Comparison of ENCODE assay signal across 15 mouse cellular contexts in the genomic region with DNA sequence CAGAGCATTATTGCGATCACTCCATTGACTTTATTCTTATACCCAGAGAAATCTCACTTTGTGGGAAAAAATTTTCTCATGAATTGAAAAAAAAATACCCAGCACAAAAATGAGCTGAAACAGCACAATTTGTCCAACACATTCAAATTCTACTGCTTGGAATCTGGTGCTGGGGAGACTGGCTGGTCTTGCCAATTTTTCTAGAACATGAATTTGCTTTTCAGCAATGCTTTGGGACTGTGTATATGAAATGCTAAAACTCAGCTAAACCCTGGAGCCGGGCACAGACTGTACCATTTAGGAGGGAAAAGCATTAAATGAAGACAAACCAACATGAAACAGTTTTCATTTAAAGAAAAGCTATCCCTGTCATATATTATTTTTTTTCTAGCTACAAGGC.
"Had no signal": no experiment of that assay in that cellular context is flagged by ENCODE, and none has a peak within 500 bp of the region (broad histone marks: within the 10 kb centered on the region; RNA-seq: fewer than 3 reads in every experiment).

No protein-coding gene starts in this region.

- H3K9me3 ChIP-seq: liver, embryonic 15.5 days; midbrain, embryonic 15.5 days; neural tube, embryonic 12.5 days; stomach, embryonic 15.5 days had no signal

- ATAC-seq: lung, postnatal 0 days; midbrain, embryonic 15.5 days had no signal

- DNase-seq: kidney, adult 11 months; kidney, adult 9 months; kidney, postnatal 36 days; left cerebral cortex, postnatal 4 days; lung, adult 2 months; lung, postnatal 36 days; thymus, adult 18-20 months; thymus, postnatal 14 days had no signal

- H3K4me1 ChIP-seq: liver, embryonic 15.5 days; midbrain, embryonic 15.5 days; stomach, embryonic 15.5 days had no signal

- H3K4me2 ChIP-seq: liver, embryonic 11.5 days; liver, embryonic 15.5 days; midbrain, embryonic 15.5 days; neural tube, embryonic 12.5 days; stomach, embryonic 15.5 days had no signal

- H3K27me3 ChIP-seq: liver, embryonic 15.5 days; midbrain, embryonic 15.5 days; neural tube, embryonic 12.5 days; stomach, embryonic 15.5 days had no signal

- H3K4me3 ChIP-seq: liver, embryonic 15.5 days; midbrain, embryonic 15.5 days; neural tube, embryonic 12.5 days; stomach, embryonic 15.5 days had no signal

- H3K9ac ChIP-seq: liver, embryonic 15.5 days; midbrain, embryonic 15.5 days; neural tube, embryonic 12.5 days; stomach, embryonic 15.5 days had no signal

- H3K27ac ChIP-seq: kidney, postnatal 0 days; liver, embryonic 15.5 days; midbrain, embryonic 15.5 days; neural tube, embryonic 12.5 days; stomach, embryonic 15.5 days had no signal

- H3K36me3 ChIP-seq: liver, embryonic 15.5 days; midbrain, embryonic 15.5 days; neural tube, embryonic 12.5 days; stomach, embryonic 15.5 days had no signal
